Mouse (Mus musculus): Measurements from ENCODE around the gene March1. TPM values are rescaled to one million over a fixed set of nuclear protein-coding genes. Genes with fewer than 3 reads are reported as not detected.

Gene March1
- polyA plus RNA-seq, 1 experiment from 2014 or later = 0.33 TPM

DNA sequence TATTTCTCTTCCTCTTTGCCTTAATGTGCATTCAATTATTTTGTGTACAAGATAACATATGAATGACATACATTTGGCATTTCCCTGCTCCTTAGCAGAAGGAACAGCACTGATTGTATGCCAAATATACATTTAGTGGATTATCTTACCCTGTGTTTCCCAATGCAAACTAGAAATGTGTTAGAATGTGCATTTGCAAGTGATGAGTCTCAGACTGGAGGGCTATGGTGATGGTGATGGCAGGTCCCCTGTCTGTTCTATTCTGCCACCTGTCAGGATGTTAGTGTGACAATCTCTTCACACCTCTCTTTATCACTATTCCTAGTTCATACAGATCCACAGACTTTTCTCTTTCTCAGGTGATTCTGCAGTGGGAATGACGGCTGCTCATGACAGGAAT lies 480.4 kb downstream of the March1 start:
- no peak for ATAC-seq (replicated peaks; ENCODE audit: insufficient number of reproducible peaks, low FRiP score, low TSS enrichment)
- WGBS (ENCODE audit: insufficient replicate concordance) = 33% methylated on average over 1 of the region's 1 CpGs

GRCm38 (mm10) chr8:66119294-66119693 lies 501.6 kb downstream of the March1 start:
- WGBS (ENCODE audit: insufficient replicate concordance) = 74% methylated on average over 2 of the region's 2 CpGs
- no peaks in the 10 kb centered on the region for H3K4me1 ChIP-seq (ENCODE audit: control insufficient read depth, insufficient read depth, low read length)
- no peak overlapping the region for H3K9ac ChIP-seq (ENCODE audit: low read depth, low read length)
- H3K9me3 ChIP-seq (replicated peaks; ENCODE audit: control insufficient read depth, low read length) = no peaks in the 10 kb centered on the region
- H3K4me3 ChIP-seq (ENCODE audit: low read depth, low read length) = no peak overlapping the region
- H3K27ac ChIP-seq (ENCODE audit: low read depth, low read length) = no peak overlapping the region
- no peak for ATAC-seq (replicated peaks; ENCODE audit: insufficient number of reproducible peaks, low FRiP score, low TSS enrichment)
- H3K4me2 ChIP-seq = no peak overlapping the region
- H3K36me3 ChIP-seq (ENCODE audit: control insufficient read depth, insufficient read depth, low read length) = no peaks in the 10 kb centered on the region
- H3K27me3 ChIP-seq (ENCODE audit: control insufficient read depth, insufficient read depth, low read length) = no peaks in the 10 kb centered on the region

More for the DNA sequence above, 480.4 kb downstream of the March1 start:
- no peak overlapping the region for H3K9ac ChIP-seq (ENCODE audit: low read depth, low read length)
- no peaks in the 10 kb centered on the region for H3K4me1 ChIP-seq (ENCODE audit: control insufficient read depth, insufficient read depth, low read length)
- no peak overlapping the region for H3K4me2 ChIP-seq
- H3K9me3 ChIP-seq (replicated peaks; ENCODE audit: control insufficient read depth, low read length) = no peaks in the 10 kb centered on the region
- H3K4me3 ChIP-seq (ENCODE audit: low read depth, low read length) = no peak overlapping the region
- H3K27me3 ChIP-seq (ENCODE audit: control insufficient read depth, insufficient read depth, low read length) = no peaks in the 10 kb centered on the region
- no peak overlapping the region for H3K27ac ChIP-seq (ENCODE audit: low read depth, low read length)
- H3K36me3 ChIP-seq (ENCODE audit: control insufficient read depth, insufficient read depth, low read length) = no peaks in the 10 kb centered on the region

- no peaks in the 10 kb centered on the region for H3K36me3 ChIP-seq (ENCODE audit: control insufficient read depth, insufficient read depth, low read length)
- H3K4me3 ChIP-seq (ENCODE audit: low read depth, low read length) = no peak overlapping the region
- no peak for ATAC-seq (replicated peaks; ENCODE audit: insufficient number of reproducible peaks, low FRiP score, low TSS enrichment)
- no peak overlapping the region for H3K9ac ChIP-seq (ENCODE audit: low read depth, low read length)
- H3K4me1 ChIP-seq (ENCODE audit: control insufficient read depth, insufficient read depth, low read length) = no peaks in the 10 kb centered on the region
- H3K27ac ChIP-seq (ENCODE audit: low read depth, low read length) = no peak overlapping the region
- WGBS (ENCODE audit: insufficient replicate concordance) = 84% methylated on average over 1 of the region's 1 CpGs
- no peaks in the 10 kb centered on the region for H3K9me3 ChIP-seq (replicated peaks; ENCODE audit: control insufficient read depth, low read length)
- H3K27me3 ChIP-seq (ENCODE audit: control insufficient read depth, insufficient read depth, low read length) = no peaks in the 10 kb centered on the region
- H3K4me2 ChIP-seq = no peak overlapping the region
Observed at GRCm38 (mm10) chr8:66159648-66160047, 541.9 kb downstream of the March1 start.

- Histone ChIP-seq H3K36me3 (ENCODE audit: control insufficient read depth, insufficient read depth, low read length) (no peaks in the 10 kb centered on the region), H3K27me3 (ENCODE audit: control insufficient read depth, insufficient read depth, low read length) (no peaks in the 10 kb centered on the region), H3K27ac (ENCODE audit: low read depth, low read length) (no peak overlapping the region), H3K4me1 (ENCODE audit: control insufficient read depth, insufficient read depth, low read length) (no peaks in the 10 kb centered on the region), H3K9ac (ENCODE audit: low read depth, low read length) (no peak overlapping the region), H3K4me3 (ENCODE audit: low read depth, low read length) (no peak overlapping the region), H3K4me2 (no peak overlapping the region), H3K9me3 (replicated peaks; ENCODE audit: control insufficient read depth, low read length) (no peaks in the 10 kb centered on the region)
- ATAC-seq (replicated peaks; ENCODE audit: insufficient number of reproducible peaks, low FRiP score, low TSS enrichment) = no peak
- 88% methylated on average over 1 of the region's 1 CpGs for WGBS (ENCODE audit: insufficient replicate concordance)
Observed at GRCm38 (mm10) chr8:66166835-66167234, 549.1 kb downstream of the March1 start.

GRCm38 (mm10) chr8:66167405-66168173 lies 549.9 kb downstream of the March1 start:
- Histone ChIP-seq H3K9me3 (replicated peaks; ENCODE audit: control insufficient read depth, low read length) (no peaks in the 10 kb centered on the region), H3K27me3 (ENCODE audit: control insufficient read depth, insufficient read depth, low read length) (no peaks in the 10 kb centered on the region), H3K9ac (ENCODE audit: low read depth, low read length) (no peak overlapping the region), H3K4me3 (ENCODE audit: low read depth, low read length) (no peak overlapping the region), H3K4me2 (no peak overlapping the region), H3K27ac (ENCODE audit: low read depth, low read length) (no peak overlapping the region), H3K36me3 (ENCODE audit: control insufficient read depth, insufficient read depth, low read length) (no peaks in the 10 kb centered on the region), H3K4me1 (ENCODE audit: control insufficient read depth, insufficient read depth, low read length) (no peaks in the 10 kb centered on the region)
- 73% methylated on average over 2 of the region's 2 CpGs for WGBS (ENCODE audit: insufficient replicate concordance)
- no peak for ATAC-seq (replicated peaks; ENCODE audit: insufficient number of reproducible peaks, low FRiP score, low TSS enrichment)

- Histone ChIP-seq H3K27me3 (ENCODE audit: control insufficient read depth, insufficient read depth, low read length) (no peaks in the 10 kb centered on the region), H3K4me1 (ENCODE audit: control insufficient read depth, insufficient read depth, low read length) (no peaks in the 10 kb centered on the region), H3K4me3 (ENCODE audit: low read depth, low read length) (no peak overlapping the region), H3K4me2 (no peak overlapping the region), H3K36me3 (ENCODE audit: control insufficient read depth, insufficient read depth, low read length) (no peaks in the 10 kb centered on the region), H3K9me3 (replicated peaks; ENCODE audit: control insufficient read depth, low read length) (no peaks in the 10 kb centered on the region), H3K9ac (ENCODE audit: low read depth, low read length) (no peak overlapping the region), H3K27ac (ENCODE audit: low read depth, low read length) (no peak overlapping the region)
- ATAC-seq (replicated peaks; ENCODE audit: insufficient number of reproducible peaks, low FRiP score, low TSS enrichment) = no peak
- WGBS (ENCODE audit: insufficient replicate concordance) = 84% methylated on average over 1 of the region's 1 CpGs
Observed at GRCm38 (mm10) chr8:66179336-66179735, 561.6 kb downstream of the March1 start.

DNA sequence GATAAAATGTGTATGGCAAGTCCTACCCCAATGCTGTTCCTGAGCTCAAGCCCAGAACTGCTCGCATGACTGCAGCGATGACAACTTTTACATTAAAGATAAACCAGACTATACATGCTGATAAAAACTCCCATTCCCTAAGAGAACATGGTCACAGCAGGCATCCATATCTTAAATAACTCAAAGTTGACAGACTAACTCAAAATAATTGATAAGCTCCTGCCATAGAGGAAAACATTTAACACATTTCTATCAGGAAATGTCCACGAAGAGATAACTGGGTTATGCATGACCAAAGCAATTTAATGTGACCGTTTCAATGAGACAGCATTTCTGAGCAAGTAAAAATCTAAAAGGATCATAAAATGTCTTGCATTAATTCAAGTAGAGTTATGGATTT lies 563.6 kb downstream of the March1 start:
- no peaks in the 10 kb centered on the region for H3K27me3 ChIP-seq (ENCODE audit: control insufficient read depth, insufficient read depth, low read length)
- ATAC-seq (replicated peaks; ENCODE audit: insufficient number of reproducible peaks, low FRiP score, low TSS enrichment) = no peak
- no peaks in the 10 kb centered on the region for H3K9me3 ChIP-seq (replicated peaks; ENCODE audit: control insufficient read depth, low read length)
- no peaks in the 10 kb centered on the region for H3K36me3 ChIP-seq (ENCODE audit: control insufficient read depth, insufficient read depth, low read length)
- WGBS (ENCODE audit: insufficient replicate concordance) = 51% methylated on average over 4 of the region's 4 CpGs
- no peaks in the 10 kb centered on the region for H3K4me1 ChIP-seq (ENCODE audit: control insufficient read depth, insufficient read depth, low read length)
- no peak overlapping the region for H3K4me2 ChIP-seq
- no peak overlapping the region for H3K27ac ChIP-seq (ENCODE audit: low read depth, low read length)
- no peak overlapping the region for H3K9ac ChIP-seq (ENCODE audit: low read depth, low read length)
- H3K4me3 ChIP-seq (ENCODE audit: low read depth, low read length) = no peak overlapping the region

DNA sequence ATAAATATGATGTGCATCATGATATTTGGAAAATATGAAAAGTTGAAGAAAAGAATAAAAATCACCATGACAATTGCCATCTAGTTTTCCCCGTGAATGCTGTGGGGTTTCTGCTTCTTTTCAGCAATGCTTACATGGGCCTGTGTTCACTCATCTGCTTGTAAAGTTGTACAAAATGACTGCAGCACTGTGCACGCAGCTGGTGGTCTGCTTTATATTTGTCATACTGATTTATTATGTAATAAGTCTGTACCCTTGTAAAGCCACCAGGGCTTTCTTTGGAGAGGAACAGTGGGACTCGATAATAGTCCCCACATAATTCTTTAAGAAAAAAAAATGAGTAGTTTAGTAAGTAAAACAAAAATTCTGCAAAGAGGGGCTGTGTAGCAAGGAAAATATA lies 564.6 kb downstream of the March1 start:
- 54% methylated on average over 3 of the region's 3 CpGs for WGBS (ENCODE audit: insufficient replicate concordance)
- Histone ChIP-seq H3K4me1 (ENCODE audit: control insufficient read depth, insufficient read depth, low read length) (no peaks in the 10 kb centered on the region), H3K36me3 (ENCODE audit: control insufficient read depth, insufficient read depth, low read length) (no peaks in the 10 kb centered on the region), H3K4me2 (no peak overlapping the region), H3K27ac (ENCODE audit: low read depth, low read length) (no peak overlapping the region), H3K4me3 (ENCODE audit: low read depth, low read length) (no peak overlapping the region), H3K27me3 (ENCODE audit: control insufficient read depth, insufficient read depth, low read length) (no peaks in the 10 kb centered on the region), H3K9me3 (replicated peaks; ENCODE audit: control insufficient read depth, low read length) (no peaks in the 10 kb centered on the region), H3K9ac (ENCODE audit: low read depth, low read length) (no peak overlapping the region)
- ATAC-seq (replicated peaks; ENCODE audit: insufficient number of reproducible peaks, low FRiP score, low TSS enrichment) = no peak

- Histone ChIP-seq H3K4me1 (ENCODE audit: control insufficient read depth, insufficient read depth, low read length) (no peaks in the 10 kb centered on the region), H3K27ac (ENCODE audit: low read depth, low read length) (no peak overlapping the region), H3K27me3 (ENCODE audit: control insufficient read depth, insufficient read depth, low read length) (no peaks in the 10 kb centered on the region), H3K4me3 (ENCODE audit: low read depth, low read length) (no peak overlapping the region), H3K9me3 (replicated peaks; ENCODE audit: control insufficient read depth, low read length) (no peaks in the 10 kb centered on the region), H3K36me3 (ENCODE audit: control insufficient read depth, insufficient read depth, low read length) (no peaks in the 10 kb centered on the region), H3K4me2 (no peak overlapping the region), H3K9ac (ENCODE audit: low read depth, low read length) (no peak overlapping the region)
- 83% methylated on average over 2 of the region's 2 CpGs for WGBS (ENCODE audit: insufficient replicate concordance)
- ATAC-seq (replicated peaks; ENCODE audit: insufficient number of reproducible peaks, low FRiP score, low TSS enrichment) = no peak
Observed at GRCm38 (mm10) chr8:66183454-66183853, 565.8 kb downstream of the March1 start.

Measured in heart, embryonic 11.5 days (tissue).